Mouse (Mus musculus) right cerebral cortex, adult 18-20 months (tissue): ENCODE data around the gene Ccdc173.
"Not testable (repeated sequence)": the region's sequence is repeated elsewhere in the genome, so short reads cannot be mapped to it uniquely, and the experiment has no call there.

ENCODE experiments used
- DNase-seq: peaks from one replicate; pipeline ENCODE4 v3.0.0; 2022; ENCODE audit warnings: mixed read lengths

Ccdc173 gene

DNA sequence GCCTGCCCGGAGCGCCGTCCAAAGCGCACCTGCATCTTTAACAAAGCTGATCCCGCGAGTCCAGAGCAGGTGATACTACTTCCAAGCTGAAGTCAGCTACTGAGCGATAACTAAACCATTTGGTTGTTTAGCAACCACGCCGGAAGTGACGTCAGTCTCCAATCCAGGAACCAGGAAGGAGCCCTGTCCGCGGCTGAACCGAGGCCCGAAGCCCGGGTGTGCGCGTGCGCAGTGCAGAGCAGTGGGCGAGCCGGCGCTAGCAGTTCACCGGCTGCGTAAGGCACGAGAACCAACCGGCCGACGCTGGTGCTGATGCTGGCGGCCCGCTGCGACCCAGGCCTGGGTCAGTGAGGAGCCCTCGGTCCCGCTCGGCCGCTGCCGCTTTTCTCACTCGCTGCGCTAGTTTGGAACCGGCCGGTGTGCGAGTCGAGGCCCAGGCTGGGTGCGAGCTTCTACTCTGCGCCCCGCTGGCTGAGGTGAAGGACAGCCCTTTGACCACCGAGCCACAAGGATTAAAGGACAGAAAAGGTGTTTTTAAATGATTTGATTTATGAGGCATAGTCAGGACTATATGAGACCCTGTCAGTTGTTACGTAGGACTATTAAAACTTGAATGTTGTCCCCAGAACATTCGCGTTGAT is at the start of gene Ccdc173, which contains the start of gene Phospho2:
TSS of gene Ccdc173 (minus strand) at position 147 of the 641 bp plus-strand sequence.
TSS of gene Phospho2 (plus strand) at position 195 of the 641 bp plus-strand sequence.
- peak; percentile 98 for DNase-seq

GRCm38 (mm10) chr2:69838707-69839106 is 49.3 kb upstream of the Ccdc173 start:
- no peak for DNase-seq

DNA sequence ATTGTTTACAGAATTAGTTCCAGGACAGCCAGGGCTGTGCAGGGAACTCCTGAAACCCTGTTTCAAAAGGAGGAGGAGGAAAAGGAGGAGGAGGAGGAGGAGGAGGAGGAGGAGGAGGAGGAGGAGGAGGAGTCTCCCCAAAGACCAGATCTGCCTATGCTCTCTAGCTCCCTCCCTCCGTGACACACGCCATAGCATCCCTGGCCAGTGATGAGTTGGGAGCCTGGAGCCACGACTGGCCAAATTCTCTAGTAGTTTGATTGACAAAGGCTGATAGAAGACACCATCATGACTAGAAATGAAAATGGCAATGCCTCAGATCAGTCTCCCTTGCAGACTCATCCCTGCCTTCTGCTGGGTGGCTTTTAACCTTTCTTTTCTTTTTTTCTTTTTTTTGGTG is 48.6 kb upstream of the Ccdc173 start:
- no peak for DNase-seq

GRCm38 (mm10) chr2:69837244-69837967 is 48.0 kb upstream of the Ccdc173 start:
- no peak for DNase-seq

DNA sequence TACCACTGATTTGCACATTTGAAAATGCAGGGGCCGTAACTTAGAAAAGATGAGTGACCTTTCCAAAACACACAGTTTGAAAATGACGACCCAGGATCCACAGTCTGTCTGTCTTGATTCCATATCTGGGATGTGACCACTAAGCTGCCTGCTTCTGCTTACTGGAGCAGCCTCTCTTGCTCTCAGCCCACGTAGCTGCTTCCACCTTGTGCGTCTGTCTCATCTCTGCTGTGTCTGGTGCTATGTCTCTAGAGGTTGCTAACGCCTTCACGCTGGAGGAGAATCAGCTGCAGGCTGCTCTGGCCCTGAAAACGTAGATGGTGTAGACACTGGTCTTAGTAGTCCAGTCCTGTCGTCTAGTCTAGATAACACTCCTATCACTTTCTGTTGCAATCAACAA is 40.7 kb upstream of the Ccdc173 start:
- peak; percentile 26 for DNase-seq

DNA sequence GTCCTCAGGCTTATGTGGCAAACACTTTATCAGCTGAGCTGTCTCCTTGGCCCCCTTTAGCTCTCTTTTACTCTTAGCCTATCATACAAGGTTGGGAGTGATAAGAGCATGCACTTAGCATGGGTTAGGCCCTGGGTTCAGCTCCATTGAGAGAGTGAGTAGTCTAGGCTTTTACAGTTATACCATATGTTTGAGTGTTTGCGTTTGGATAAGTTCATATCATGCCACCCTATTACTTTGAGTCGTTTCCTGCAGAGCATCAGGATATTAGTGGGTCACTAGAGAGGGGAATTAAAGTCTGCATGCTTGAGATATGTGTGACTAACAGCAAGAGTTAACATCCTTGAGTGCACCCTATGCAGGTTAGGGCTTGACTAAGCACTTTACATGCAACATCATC is 40.3 kb upstream of the Ccdc173 start:
- DNase-seq, result no peak

- DNase-seq, result no peak
Measured at GRCm38 (mm10) chr2:69828031-69828430, 38.7 kb upstream of the Ccdc173 start.

DNA sequence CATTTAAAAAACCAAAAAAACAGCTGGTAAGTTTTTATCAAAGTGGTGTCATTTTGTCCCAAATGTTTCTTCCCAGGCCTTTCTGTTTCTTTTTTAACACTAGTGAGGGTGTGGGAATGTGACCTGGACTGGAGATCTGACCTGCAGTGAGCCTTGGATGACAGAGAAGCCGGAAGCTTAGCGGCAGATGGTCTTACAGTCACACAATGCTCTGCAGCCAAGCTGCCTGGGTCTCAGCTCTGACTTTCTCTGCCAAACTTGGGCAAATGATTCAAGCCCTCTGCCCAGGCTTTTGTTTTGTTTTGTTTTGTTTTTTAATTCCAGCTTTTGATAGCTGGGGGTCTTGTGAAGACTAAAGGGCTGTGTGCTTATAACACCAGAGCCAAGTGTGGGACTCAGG is 37.0 kb upstream of the Ccdc173 start:
- DNase-seq, result no peak

DNA sequence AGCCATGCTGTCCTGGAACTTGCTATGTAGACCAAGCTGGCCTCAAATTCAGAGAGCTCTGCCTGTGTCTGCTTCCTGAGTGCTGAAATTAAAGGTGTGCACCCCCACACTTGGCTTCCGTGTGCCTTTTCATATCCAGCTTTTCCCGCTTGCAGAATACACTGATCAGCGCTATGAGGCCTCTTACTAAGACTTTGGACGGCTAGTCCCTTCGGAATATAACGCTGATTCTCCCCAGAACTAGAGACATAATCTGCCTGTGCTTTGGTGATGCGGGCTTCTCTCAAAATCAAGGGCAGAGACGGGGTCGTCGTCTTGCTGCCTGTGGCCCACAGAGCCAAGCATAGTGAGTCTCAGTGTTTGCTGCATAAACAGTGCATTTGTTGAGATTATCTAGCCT is 36.5 kb upstream of the Ccdc173 start:
- no peak for DNase-seq

- DNase-seq, result peak; percentile 32
Measured at GRCm38 (mm10) chr2:69823129-69823677, 33.8 kb upstream of the Ccdc173 start.

DNA sequence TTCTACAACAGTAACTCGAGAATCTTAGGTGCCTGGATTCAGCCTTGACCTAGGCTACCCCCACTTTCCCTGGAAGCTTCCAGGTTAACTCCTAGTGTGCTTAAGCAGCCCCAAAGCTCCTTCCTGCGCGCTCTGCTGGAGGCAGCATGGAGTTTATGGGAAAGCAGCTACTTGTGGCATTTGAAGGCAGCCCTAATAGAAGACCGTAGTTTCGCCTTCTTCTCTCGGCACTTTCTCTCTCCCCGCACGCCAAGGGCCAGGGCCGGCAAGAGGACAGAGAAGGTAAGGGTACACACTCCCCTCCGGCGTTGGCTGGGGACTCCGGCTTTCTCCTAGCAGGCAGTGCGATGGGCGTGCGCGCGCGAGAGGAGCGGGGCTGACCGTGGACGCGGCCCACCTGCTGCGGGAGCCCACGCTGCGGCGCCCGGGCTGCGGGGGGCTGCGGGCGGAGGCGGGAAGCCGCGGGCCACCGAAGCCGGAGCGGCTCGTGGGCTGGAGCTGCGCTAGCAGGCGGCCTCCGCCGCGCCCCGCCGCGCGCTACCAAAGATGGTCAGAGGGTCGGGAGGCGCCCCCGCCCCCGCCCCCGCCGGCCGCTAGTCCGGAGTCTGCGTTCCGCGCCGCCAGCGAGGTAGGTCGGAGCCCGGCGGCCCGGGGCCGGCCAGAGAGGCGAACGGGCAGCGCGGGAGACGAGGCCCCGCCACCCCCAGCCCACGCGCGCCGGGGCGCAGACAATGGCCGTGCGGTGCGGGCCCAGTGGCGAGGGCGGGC is 33.2 kb upstream of the Ccdc173 start:
- DNase-seq, result peak; percentile 56

GRCm38 (mm10) chr2:69821711-69822110 is 32.3 kb upstream of the Ccdc173 start, which contains the start of gene Klhl23:
Gene Klhl23, plus strand, starts transcription at chr2:69821944.
- no peak for DNase-seq

DNA sequence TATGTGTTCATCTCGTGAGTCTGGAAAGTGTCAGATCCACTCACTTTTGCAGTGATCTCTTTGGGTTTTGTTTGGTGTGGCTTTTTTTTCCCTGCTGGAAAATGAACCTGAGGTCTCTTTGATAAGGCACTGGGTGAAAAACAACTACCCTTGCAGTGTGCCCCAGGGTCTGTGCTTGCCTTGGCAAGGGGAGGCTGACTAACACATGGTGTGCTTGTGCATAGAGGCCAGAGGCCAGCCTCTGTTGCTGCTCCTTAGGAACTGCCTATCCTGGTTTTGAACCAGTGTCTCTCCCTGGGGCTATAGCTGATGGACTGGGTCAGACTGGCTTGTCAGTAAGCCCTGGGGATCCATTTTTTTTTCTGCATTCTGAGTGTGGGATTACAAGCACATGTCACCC is 30.8 kb upstream of the Ccdc173 start:
- DNase-seq, result no peak

DNA sequence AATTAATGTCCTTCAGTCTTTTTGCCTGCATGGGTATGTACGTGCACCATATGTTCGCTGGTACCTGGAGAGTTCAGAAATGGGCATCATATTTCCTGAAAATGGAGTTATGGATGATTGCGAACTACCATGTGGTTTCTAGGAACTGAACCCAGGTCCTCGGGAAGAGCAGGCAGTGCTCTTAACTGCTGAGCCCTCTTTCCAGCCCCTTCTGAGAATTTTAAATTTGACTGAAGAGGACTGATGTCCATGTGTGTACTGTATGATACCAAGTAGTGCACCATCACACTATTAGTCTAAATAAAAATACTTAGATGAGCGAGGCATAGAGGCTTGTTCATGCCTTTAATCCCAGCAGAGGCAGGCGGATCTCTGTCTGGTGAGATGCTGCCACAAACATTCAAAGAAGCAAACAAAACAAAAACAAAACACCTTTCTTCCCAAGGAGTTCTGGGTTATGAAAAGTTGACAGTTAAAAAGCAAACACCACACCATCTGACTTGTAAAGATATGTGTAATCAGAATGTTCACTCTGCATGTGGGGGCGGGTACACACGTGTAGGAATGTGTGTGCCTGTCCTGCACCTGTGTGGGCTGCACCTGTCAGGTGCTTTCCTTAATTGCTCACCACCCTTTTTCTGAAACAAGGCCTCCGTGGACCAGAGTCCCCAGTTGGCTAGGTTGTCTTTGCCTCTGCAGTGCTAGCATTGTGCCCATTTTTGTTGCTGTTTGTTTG is 29.1 kb upstream of the Ccdc173 start:
- DNase-seq, result no peak

DNA sequence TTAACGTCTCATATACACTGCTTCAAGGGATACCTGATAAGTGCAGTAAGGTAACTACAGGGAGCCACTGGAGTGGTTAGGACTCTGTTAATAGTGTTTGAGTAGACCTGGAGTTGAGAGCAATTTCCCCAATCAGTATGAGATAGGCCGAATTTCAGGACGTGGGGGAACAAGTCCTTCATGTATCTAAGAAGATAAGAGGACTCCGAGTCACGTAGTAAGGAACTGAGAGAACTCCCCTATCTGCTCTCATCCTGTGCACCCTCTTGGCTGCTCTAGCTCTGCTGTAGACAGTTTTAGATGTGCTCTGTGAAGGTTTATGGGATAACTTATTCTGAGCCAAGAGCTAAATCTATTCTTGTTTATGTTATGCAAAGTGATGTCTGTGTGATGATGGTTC is 27.2 kb upstream of the Ccdc173 start:
- DNase-seq, result no peak

GRCm38 (mm10) chr2:69811349-69811748 is 22.0 kb upstream of the Ccdc173 start:
- not testable (repeated sequence) for DNase-seq

- DNase-seq, result no peak
Measured at GRCm38 (mm10) chr2:69810169-69810568, 20.8 kb upstream of the Ccdc173 start.

- DNase-seq, result not testable (repeated sequence)
Measured at GRCm38 (mm10) chr2:69804663-69805062, 15.3 kb upstream of the Ccdc173 start.

DNA sequence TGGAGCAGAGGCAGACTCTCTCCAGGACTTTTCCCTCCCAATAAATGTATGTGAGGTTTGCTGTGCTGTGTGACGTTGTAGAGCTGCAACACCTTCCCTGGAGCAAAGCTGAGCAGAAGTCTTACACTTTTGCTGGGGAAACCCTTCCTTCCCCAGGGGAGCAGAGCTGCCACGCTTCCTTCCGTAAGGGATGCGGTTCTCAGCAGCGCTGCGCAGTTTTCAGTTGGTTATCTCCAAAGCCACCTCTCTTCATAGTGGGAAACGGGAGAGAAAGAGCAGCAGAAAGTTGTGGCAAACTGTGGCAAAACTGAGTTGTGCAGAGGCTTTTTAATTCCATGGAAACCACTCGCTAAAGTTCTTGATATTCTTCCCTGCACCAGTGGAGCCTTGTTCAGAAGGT is 14.4 kb upstream of the Ccdc173 start:
- DNase-seq, result no peak

GRCm38 (mm10) chr2:69802911-69803312 is 13.5 kb upstream of the Ccdc173 start:
- DNase-seq, result peak; percentile 34

GRCm38 (mm10) chr2:69790722-69791121 is 1.3 kb upstream of the Ccdc173 start:
- DNase-seq, result no peak

- peak; percentile 87 for DNase-seq
Measured at GRCm38 (mm10) chr2:69790285-69790684, 910 bp upstream of the Ccdc173 start.

GRCm38 (mm10) chr2:69788974-69789373 is 401 bp downstream of the Ccdc173 start:
- no peak for DNase-seq
